Mouse (Mus musculus) MEL (cell line): ENCODE data around the gene Aif1l. TPM values are rescaled to one million over a fixed set of nuclear protein-coding genes. Genes with fewer than 3 reads are reported as not detected.

Source experiments
- DNase-seq: peaks from one replicate; pipeline ENCODE4 v3.0.0; 2011; ENCODE audit warnings: low read depth, low spot score
- H3K27ac ChIP-seq: 2 replicates; pipeline ENCODE4 v1.5.1; 2012; ENCODE audit warnings: low read depth, mild to moderate bottlenecking, control low read depth, low read length, moderate library complexity; ENCODE audit not compliant: control insufficient read depth
- H3K27me3 ChIP-seq, 2 experiments: fragments of 150-350 bp in 1 of 2; sonication (generic) in 1 of 2; 2 replicates each; pipeline ENCODE4 v1.6.1; 2012; ENCODE audit warnings: low read length in 2 of 2, mild to moderate bottlenecking in 2 of 2, improper control_type of control experiment in 1 of 2, moderate library complexity in 1 of 2; ENCODE audit not compliant: insufficient read depth in 2 of 2, control insufficient read depth in 1 of 2
- H3K36me3 ChIP-seq, 2 experiments: 2 replicates each; pipeline ENCODE4 v1.6.1; 2012 to 2014; ENCODE audit warnings: low read length in 2 of 2, improper control_type of control experiment in 1 of 2, inconsistent platforms in 1 of 2, mild to moderate bottlenecking in 1 of 2; ENCODE audit not compliant: insufficient read depth in 2 of 2, control insufficient read depth in 1 of 2
- H3K4me1 ChIP-seq, 2 experiments: fragments of 150-350 bp in 1 of 2; sonication (generic) in 1 of 2; 2 replicates each; pipeline ENCODE4 v1.6.1; 2012; ENCODE audit warnings: low read length in 2 of 2, improper control_type of control experiment in 1 of 2, mild to moderate bottlenecking in 1 of 2; ENCODE audit not compliant: insufficient read depth in 2 of 2, control insufficient read depth in 1 of 2
- H3K4me3 ChIP-seq, 2 experiments: fragments of 150-350 bp in 1 of 2; sonication (generic) in 1 of 2; 2 replicates each; pipeline ENCODE4 v1.5.1; 2012; ENCODE audit warnings: low read depth in 2 of 2, low read length in 2 of 2, mild to moderate bottlenecking in 2 of 2, moderate library complexity in 2 of 2, control low read depth in 1 of 2, improper control_type of control experiment in 1 of 2; ENCODE audit not compliant: control insufficient read depth in 1 of 2, insufficient read depth in 1 of 2
- H3K79me2 ChIP-seq: 2 replicates; pipeline ENCODE4 v1.6.1; 2012; ENCODE audit warnings: mild to moderate bottlenecking, low read length, moderate library complexity; ENCODE audit not compliant: control insufficient read depth, poor library complexity, insufficient read depth
- H3K9ac ChIP-seq: 2 replicates; pipeline ENCODE4 v1.6.1; 2012; ENCODE audit warnings: low read depth, mild to moderate bottlenecking, control low read depth, low read length, moderate library complexity; ENCODE audit not compliant: control insufficient read depth, poor library complexity, severe bottlenecking
- H3K9me3 ChIP-seq: fragments of 150-350 bp; sonication (generic); replicated peaks from 2 replicates; pipeline ENCODE4 v1.6.1; 2012; ENCODE audit warnings: mild to moderate bottlenecking, low read length, improper control_type of control experiment, moderate library complexity; ENCODE audit not compliant: insufficient read depth
- CHD1 ChIP-seq: IDR thresholded peaks from 2 replicates; pipeline ENCODE4 v1.6.1; 2012; ENCODE audit warnings: low read depth, mild to moderate bottlenecking, inconsistent platforms, low read length, improper control_type of control experiment
- CHD2 ChIP-seq: IDR thresholded peaks from 2 replicates; pipeline ENCODE4 v1.6.1; 2011; ENCODE audit warnings: low read length, improper control_type of control experiment
- E2F4 ChIP-seq: IDR thresholded peaks from 2 replicates; pipeline ENCODE4 v1.6.1; 2011; ENCODE audit warnings: low read depth, low read length, improper control_type of control experiment, borderline replicate concordance
- EP300 ChIP-seq, 2 experiments: IDR thresholded peaks; 2 replicates each; pipeline ENCODE4 v1.6.1; 2011; ENCODE audit warnings: improper control_type of control experiment in 2 of 2, low read length in 2 of 2, low read depth in 1 of 2, mild to moderate bottlenecking in 1 of 2
- ETS1 ChIP-seq: IDR thresholded peaks from 2 replicates; pipeline ENCODE4 v1.6.1; 2012; ENCODE audit warnings: low read depth, mild to moderate bottlenecking, inconsistent platforms, low read length, improper control_type of control experiment, moderate library complexity
- GABPA ChIP-seq: IDR thresholded peaks from 2 replicates; pipeline ENCODE4 v1.6.1; 2012; ENCODE audit warnings: low read depth, mild to moderate bottlenecking, inconsistent platforms, low read length, improper control_type of control experiment, moderate library complexity
- JUND ChIP-seq: IDR thresholded peaks from 2 replicates; pipeline ENCODE4 v1.6.1; 2011; ENCODE audit warnings: low read depth, mild to moderate bottlenecking, improper control_type of control experiment, low read length
- MAFK ChIP-seq: IDR thresholded peaks from 2 replicates; pipeline ENCODE4 v1.6.1; 2011; ENCODE audit warnings: low read depth, mild to moderate bottlenecking, low read length, improper control_type of control experiment, borderline replicate concordance
- MAX ChIP-seq: IDR thresholded peaks from 2 replicates; pipeline ENCODE4 v1.6.1; 2011; ENCODE audit warnings: low read length, improper control_type of control experiment
- MYC ChIP-seq: IDR thresholded peaks from 2 replicates; pipeline ENCODE4 v1.6.1; 2011; ENCODE audit warnings: low read depth, mild to moderate bottlenecking, low read length, improper control_type of control experiment, moderate library complexity
- NELFE ChIP-seq: IDR thresholded peaks from 2 replicates; pipeline ENCODE4 v1.6.1; 2011; ENCODE audit warnings: low read depth, low read length, improper control_type of control experiment
- RAD21 ChIP-seq: IDR thresholded peaks from 2 replicates; pipeline ENCODE4 v1.6.1; 2011; ENCODE audit warnings: mild to moderate bottlenecking, low read depth, low read length, improper control_type of control experiment
- SMC3 ChIP-seq: IDR thresholded peaks from 2 replicates; pipeline ENCODE4 v1.6.1; 2011; ENCODE audit warnings: low read depth, low read length, improper control_type of control experiment
- UBTF ChIP-seq: IDR thresholded peaks from 2 replicates; pipeline ENCODE4 v1.6.1; 2012; ENCODE audit warnings: low read depth, mild to moderate bottlenecking, inconsistent platforms, low read length, improper control_type of control experiment, moderate library complexity, borderline replicate concordance; ENCODE audit not compliant: insufficient read depth
- USF2 ChIP-seq, 2 experiments: IDR thresholded peaks; 2 replicates each; pipeline ENCODE4 v1.6.1; 2011 to 2012; ENCODE audit warnings: improper control_type of control experiment in 2 of 2, low read length in 2 of 2, borderline replicate concordance in 1 of 2, inconsistent platforms in 1 of 2, low read depth in 1 of 2, mild to moderate bottlenecking in 1 of 2; ENCODE audit not compliant: insufficient read depth in 1 of 2
- ZC3H11A ChIP-seq: IDR thresholded peaks from 2 replicates; pipeline ENCODE4 v1.6.1; 2012; ENCODE audit warnings: low read depth, mild to moderate bottlenecking, inconsistent platforms, low read length, improper control_type of control experiment
- ZMIZ1 ChIP-seq: IDR thresholded peaks from 2 replicates; pipeline ENCODE4 v1.6.1; 2012; ENCODE audit warnings: low read depth, mild to moderate bottlenecking, inconsistent platforms, low read length, improper control_type of control experiment, moderate library complexity
- ZNF384 ChIP-seq: IDR thresholded peaks from 2 replicates; pipeline ENCODE4 v1.6.1; 2012; ENCODE audit warnings: low read depth, mild to moderate bottlenecking, inconsistent platforms, low read length, improper control_type of control experiment
- polyA plus RNA-seq, 2 experiments: library from polyadenylated mRNA; stranded (reverse) in 1 of 2; unstranded in 1 of 2; fragments of >175 nt in 1 of 2; fragments of >200 nt in 1 of 2; gene quantifications; 2 replicates each; pipeline versions ENCODE4 v1.2.1 to v1.2.4; 2012; ENCODE audit warnings: low replicate concordance in 2 of 2, low read depth in 1 of 2; ENCODE audit not compliant: insufficient read length in 2 of 2, insufficient read depth in 1 of 2, missing spikeins in 1 of 2
- total RNA-seq: library from RNA; depleted of rRNA; stranded (reverse); fragments of 300-350 nt; gene quantifications from 2 replicates; pipeline ENCODE4 v1.2.3, GENCODE M21; 2012

Aif1l gene
- total and polyA plus RNA-seq, 3 experiments: 0.69 to 1.9 TPM; not detected in 1

DNA sequence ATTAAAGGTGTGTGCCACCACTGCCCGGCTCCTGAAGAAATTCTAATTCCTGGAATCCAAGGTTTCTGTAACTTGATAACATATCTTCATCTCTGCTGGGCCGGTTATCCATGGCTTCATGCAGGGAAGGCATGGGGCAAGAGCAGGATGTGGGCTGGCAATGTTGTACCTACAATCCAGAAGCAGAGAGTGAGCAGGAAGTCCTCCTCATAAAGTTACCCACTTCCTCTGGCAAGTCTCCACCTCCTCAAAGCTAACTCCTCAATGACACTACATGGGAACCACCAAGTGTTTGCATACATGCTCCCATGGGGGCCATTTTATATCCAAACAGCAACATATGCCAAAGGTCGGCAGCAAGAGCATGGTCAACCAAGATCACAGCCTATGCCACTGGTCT is 20.3 kb upstream of the Aif1l start:
- H3K9me3 ChIP-seq: no peaks in the 10 kb centered on the region
- no peak for DNase-seq
- no peaks in the 10 kb centered on the region for H3K4me1 ChIP-seq
- TF ChIP-seq MAFK (no peak), CHD2 (no peak), GABPA (no peak), ETS1 (no peak), USF2 (IDR thresholded peaks at IDR 0.05; ENCODE audit: borderline replicate concordance in 1 of 2, insufficient read depth in 1 of 2, low read depth in 1 of 2, low read length in 2 of 2) (no peak), SMC3 (no peak), UBTF (no peak), E2F4 (no peak), MAX (no peak), NELFE (no peak), ZC3H11A (no peak), RAD21 (no peak), JUND (no peak), EP300 (IDR thresholded peaks at IDR 0.05; ENCODE audit: low read depth in 1 of 2, low read length in 2 of 2) (no peak)
- H3K79me2 ChIP-seq: no peaks in the 10 kb centered on the region
- H3K27ac ChIP-seq: no peak overlapping the region
- H3K36me3 ChIP-seq: no peaks in the 10 kb centered on the region
- no peak overlapping the region for H3K9ac ChIP-seq
- no peak overlapping the region for H3K4me3 ChIP-seq
- peaks cover 8 to 12% of the 10 kb centered on the region in 2 experiments; a peak in 3 of 4 replicates for H3K27me3 ChIP-seq

DNA sequence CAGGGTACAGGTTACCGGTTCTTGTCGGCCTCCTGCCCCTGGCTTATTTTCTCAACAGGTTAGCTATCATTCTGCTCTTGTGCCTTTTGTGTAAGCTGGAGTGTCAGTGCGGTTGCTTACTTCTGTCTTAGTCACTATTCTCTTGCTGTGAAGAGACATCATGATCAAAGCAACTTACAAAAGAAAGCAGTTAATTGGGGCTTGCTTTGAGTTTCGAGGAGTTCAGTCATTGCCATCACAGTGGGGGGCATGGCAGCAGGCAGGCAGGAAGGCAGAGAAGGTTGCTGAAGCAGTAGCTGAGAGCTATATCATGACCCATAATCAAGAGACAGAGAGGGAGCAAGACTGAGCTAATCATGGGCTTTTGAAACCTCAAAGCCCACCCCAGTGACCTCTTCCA is 15.4 kb upstream of the Aif1l start:
- TF ChIP-seq NELFE (no peak), MYC (no peak), ZNF384 (no peak), CHD2 (no peak), CHD1 (no peak), EP300 (IDR thresholded peaks at IDR 0.05; ENCODE audit: low read depth in 1 of 2, low read length in 2 of 2) (no peak), ZMIZ1 (no peak)
- Histone ChIP-seq H3K79me2 (no peaks in the 10 kb centered on the region), H3K9ac (no peak overlapping the region), H3K4me1 (no peaks in the 10 kb centered on the region), H3K36me3 (no peaks in the 10 kb centered on the region), H3K27ac (no peak overlapping the region), H3K27me3 (peaks cover 6 to 12% of the 10 kb centered on the region in 2 experiments; a peak in 3 of 4 replicates), H3K9me3 (no peaks in the 10 kb centered on the region), H3K4me3 (no peak overlapping the region)
- no peak for DNase-seq
